Mouse (Mus musculus): ENCODE data around the gene Gpsm1. TPM values are rescaled to one million over a fixed set of nuclear protein-coding genes. Genes with fewer than 3 reads are reported as not detected.

The Gpsm1 gene
- polyA plus RNA-seq, 1 experiment from 2014 or later: 78.0 TPM

DNA sequence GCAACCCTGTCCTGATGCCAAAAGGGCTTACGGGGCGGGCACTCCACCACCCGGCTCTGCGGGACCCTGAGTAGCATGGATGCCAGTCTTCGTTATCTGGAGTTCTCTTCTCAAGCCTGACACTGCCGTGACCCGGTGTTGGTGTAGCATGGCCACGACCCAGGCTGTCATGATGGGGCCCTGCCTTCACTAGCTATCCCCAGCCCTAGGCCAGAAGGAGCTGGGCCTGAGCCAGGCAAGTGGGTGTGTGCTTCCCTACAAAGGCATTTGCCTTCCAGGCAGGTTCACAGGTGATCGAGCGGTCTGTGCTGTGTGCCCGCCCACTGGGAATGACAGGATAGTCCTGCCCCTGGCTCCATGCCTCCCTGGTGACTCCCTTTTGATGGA, 603 bp downstream of the Gpsm1 start:
- H3K4me3 ChIP-seq: peak overlapping the region; percentile 91
- peaks cover 41% of the 10 kb centered on the region for H3K36me3 ChIP-seq (replicated peaks)
- H3K27ac ChIP-seq: peak overlapping the region; percentile 98
- no peaks in the 10 kb centered on the region for H3K9me3 ChIP-seq
- peaks cover 74% of the 10 kb centered on the region for H3K4me1 ChIP-seq
- no peak for DNase-seq (ENCODE audit: extremely low spot score, low spot score)
- WGBS: 2% methylated on average over 11 of the region's 11 CpGs
- no peaks in the 10 kb centered on the region for H3K27me3 ChIP-seq (ENCODE audit: poor library complexity, severe bottlenecking)

DNA sequence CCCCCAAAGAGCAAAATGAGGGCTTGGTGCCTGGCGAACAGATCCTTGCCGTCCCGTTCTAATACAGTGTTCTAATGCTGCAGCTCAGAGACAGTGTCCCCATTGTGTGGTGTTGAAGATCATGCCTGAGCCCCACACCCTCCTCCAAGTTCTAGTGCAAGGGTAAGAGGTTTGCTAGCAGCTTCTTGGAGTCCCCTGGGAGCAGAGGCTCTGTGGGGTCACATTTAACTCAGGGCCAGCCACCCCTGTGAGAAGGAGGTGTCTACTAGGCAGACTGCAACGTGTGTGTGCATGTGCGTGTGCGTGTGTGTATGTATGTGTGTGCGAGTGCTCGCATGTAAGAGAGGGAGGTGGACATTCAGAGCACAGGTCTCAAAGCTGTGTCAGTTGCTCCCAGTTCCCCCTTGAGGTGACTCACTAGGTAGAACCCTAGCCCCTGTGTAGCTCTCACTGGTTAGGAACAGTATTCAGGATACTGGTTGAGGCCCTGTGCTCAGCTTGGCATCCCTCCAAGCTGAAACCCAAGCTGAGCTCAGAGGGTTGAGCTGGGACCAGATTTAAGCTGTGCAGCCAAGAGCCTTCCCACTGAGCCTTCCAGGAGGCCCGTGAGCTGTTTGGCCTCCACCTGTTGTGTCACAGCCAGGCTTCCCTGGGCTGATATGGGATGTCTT, 1.4 kb downstream of the Gpsm1 start:
- Histone ChIP-seq H3K4me3 (peak overlapping the region; percentile 91), H3K9me3 (no peaks in the 10 kb centered on the region), H3K27me3 (ENCODE audit: poor library complexity, severe bottlenecking) (no peaks in the 10 kb centered on the region), H3K4me1 (peaks cover 71% of the 10 kb centered on the region), H3K36me3 (replicated peaks) (peaks cover 48% of the 10 kb centered on the region), H3K27ac (peak overlapping the region; percentile 98)
- DNase-seq (ENCODE audit: extremely low spot score, low spot score): no peak
- 83% methylated on average over 9 of the region's 9 CpGs for WGBS

DNA sequence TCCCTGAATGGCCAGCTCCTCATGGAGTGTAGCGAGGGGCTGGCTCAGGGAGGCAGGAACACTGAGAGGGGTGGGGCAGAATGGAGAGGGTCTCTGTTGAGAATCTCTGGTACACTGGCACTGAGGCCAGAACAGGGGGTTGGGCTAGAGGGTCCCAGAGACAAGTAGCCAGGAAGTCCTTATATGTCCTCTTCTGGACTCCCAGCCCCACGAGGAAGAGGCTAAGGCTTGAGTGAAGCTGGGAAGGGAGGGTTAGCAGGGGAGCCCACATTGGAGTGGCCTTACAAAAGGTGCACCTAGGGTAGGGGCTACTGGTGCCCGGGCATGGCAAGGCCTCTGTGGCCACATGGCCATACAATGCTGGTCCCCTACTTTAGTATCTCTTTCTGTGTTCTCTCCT, 2.1 kb downstream of the Gpsm1 start:
- Histone ChIP-seq H3K27me3 (ENCODE audit: poor library complexity, severe bottlenecking) (no peaks in the 10 kb centered on the region), H3K27ac (0 out of 2 replicates have a peak overlapping the region, but pooled peaks have one; percentile 98), H3K36me3 (replicated peaks) (peaks cover 55% of the 10 kb centered on the region), H3K9me3 (no peaks in the 10 kb centered on the region), H3K4me3 (peak overlapping the region; percentile 91), H3K4me1 (peaks cover 69% of the 10 kb centered on the region)
- 78% methylated on average over 3 of the region's 3 CpGs for WGBS
- DNase-seq (ENCODE audit: extremely low spot score, low spot score): no peak

DNA sequence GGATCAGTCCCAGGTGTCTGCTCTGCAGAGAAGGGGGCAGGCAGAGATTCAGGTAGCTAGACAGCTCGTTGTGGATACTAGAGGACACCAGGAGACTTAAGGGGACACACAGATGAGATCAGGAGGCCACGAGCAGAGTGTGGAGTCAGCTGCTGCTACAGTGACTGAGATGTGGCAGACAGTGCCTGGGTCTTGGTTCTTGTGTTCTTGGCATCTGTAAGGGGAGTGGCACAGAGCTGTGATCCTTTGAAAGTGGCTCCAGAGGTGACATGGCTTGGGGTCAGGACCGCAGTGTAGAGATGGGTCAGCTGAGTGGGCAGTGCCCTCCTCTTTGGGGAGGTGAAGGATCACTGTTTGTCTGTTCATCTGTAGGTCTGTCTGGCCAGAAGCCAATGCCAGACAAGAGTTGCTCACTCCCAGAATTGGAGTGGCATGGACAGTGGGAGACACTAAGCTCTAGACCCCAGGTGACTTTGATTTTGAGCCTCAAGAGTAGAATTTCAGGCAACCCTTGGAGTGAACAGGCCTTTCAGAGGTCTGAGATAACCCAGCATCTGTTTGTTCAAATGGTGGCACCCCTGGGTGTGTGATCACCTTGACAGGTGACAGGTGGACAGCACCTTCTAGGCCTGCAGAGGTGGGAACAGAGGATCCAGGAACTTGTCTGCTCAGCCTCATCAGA, 2.8 kb downstream of the Gpsm1 start:
- H3K4me1 ChIP-seq: peaks cover 63% of the 10 kb centered on the region
- no peaks in the 10 kb centered on the region for H3K9me3 ChIP-seq
- 93% methylated on average over 3 of the region's 3 CpGs for WGBS
- DNase-seq (ENCODE audit: extremely low spot score, low spot score): no peak
- peaks cover 63% of the 10 kb centered on the region for H3K36me3 ChIP-seq (replicated peaks)
- H3K27me3 ChIP-seq (ENCODE audit: poor library complexity, severe bottlenecking): no peaks in the 10 kb centered on the region
- no peak overlapping the region for H3K27ac ChIP-seq
- H3K4me3 ChIP-seq: peak overlapping the region; percentile 91; the same call in 1 of the 2 replicates

DNA sequence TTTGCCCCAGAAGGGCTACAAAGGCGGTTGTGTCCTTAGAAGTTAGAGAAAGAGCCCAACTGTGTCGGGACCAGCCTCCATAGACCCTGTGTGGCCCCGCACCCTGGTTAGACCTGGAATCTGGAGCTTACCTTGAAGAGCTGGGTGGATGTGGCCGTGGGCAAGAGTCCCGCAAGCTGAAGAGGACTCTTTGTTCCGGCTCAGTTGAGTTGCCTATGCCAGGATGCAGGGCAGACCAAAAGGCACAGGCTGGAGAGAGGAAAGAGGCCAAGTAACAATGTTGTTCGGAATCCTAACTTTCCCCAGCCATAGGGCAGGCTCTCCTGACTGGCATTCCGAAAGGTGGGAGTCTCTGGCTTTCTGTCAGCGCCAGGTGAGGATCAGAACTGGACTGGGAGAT, 3.8 kb downstream of the Gpsm1 start:
- peaks cover 72% of the 10 kb centered on the region for H3K36me3 ChIP-seq (replicated peaks)
- no peak overlapping the region for H3K4me3 ChIP-seq
- no peaks in the 10 kb centered on the region for H3K9me3 ChIP-seq
- no peak for DNase-seq (ENCODE audit: extremely low spot score, low spot score)
- peaks cover 61% of the 10 kb centered on the region for H3K4me1 ChIP-seq
- 91% methylated on average over 9 of the region's 9 CpGs for WGBS
- 0 out of 2 replicates have a peak overlapping the region, but pooled peaks have one; percentile 51 for H3K27ac ChIP-seq
- no peaks in the 10 kb centered on the region for H3K27me3 ChIP-seq (ENCODE audit: poor library complexity, severe bottlenecking)

DNA sequence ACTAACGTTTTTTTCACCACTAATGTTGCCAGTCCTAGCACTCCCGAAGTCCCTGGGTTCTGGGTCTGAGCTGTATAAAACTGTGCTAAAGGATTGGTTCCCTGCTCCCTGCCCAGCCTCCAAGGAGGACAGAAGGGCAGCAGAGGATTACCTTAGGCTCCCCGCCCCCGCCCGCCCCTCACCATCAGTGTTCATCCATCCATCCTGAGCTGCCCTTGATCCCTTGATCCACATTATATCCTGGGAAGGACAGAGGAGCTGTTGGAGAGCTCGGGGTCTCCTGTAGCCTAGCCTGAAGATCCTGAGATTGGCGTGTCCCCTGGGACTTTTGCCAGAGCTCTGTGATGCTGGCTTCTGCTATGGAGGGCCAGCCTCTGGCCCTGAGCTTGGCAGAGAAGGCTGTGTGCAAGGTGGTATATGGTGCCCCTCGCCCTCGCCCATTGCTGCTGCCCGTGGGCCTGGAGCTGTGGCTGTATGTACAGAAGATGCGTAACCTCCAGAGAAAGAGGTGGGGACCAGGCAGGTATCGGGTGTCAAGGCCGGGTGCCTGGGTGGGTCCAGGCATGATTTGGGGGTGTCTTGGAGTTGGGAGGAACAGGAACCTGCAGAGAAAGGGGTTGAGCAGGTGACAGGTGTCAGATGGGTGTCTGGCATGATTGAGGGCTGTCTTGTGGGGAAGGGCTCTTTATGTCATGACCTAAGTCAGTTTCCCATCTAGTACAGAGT, 4.4 kb downstream of the Gpsm1 start:
- peaks cover 55% of the 10 kb centered on the region for H3K4me1 ChIP-seq

DNA sequence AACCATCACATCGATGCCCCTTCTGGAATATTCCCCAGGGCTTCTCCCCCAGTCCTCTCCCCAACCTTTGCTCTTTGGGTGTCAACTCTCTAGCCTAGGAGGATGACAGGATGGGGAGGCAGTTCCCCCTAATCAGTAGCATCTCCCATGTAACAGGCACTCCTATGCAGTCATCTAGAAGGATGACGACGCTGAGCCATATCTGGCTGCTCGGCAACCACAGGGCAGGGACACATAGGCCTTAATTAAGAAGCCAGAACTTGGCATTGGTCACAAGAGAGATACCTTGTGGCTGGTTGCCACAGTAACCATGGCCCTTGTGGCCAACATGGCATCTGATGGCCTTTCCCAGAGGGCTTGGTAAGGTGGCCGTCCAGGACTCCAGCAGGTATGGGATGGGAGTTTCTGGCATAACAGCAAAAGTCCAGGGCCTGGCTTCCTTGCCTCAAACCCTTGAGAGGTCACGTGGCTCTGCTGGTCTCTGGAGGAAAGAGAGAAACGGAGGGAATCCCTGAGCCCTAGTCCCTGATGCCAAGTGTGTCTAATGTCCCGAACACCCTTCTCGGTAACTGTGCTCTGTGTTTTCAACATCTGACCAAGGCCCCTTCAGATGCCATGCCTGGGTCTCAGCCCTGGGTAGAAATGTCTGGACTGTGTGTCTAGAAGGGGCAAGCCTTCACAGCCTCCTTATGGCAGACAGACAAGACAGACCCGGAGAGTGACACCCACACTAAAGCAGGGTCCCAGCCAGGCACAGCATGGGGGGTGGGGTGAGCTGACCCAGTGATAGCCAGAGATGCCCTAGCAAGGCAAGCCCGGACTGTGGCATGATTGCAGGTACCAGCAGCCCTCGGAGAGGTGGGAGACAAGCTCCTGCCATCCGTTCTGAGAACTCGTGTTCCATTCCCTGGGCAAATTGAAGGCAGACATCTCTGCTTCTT, 5.2 kb downstream of the Gpsm1 start:
- Histone ChIP-seq H3K4me1 (peaks cover 48% of the 10 kb centered on the region), H3K27ac (no peak overlapping the region), H3K36me3 (replicated peaks) (peaks cover 86% of the 10 kb centered on the region), H3K9me3 (no peaks in the 10 kb centered on the region), H3K4me3 (no peak overlapping the region), H3K27me3 (ENCODE audit: poor library complexity, severe bottlenecking) (no peaks in the 10 kb centered on the region)
- 93% methylated on average over 14 of the region's 14 CpGs for whole genome bisulfite sequencing
- DNase-seq (ENCODE audit: extremely low spot score, low spot score): no peak

More for the DNA sequence above, 4.4 kb downstream of the Gpsm1 start:
- Histone ChIP-seq H3K36me3 (replicated peaks) (peaks cover 78% of the 10 kb centered on the region), H3K4me3 (no peak overlapping the region), H3K27ac (no peak overlapping the region), H3K27me3 (ENCODE audit: poor library complexity, severe bottlenecking) (no peaks in the 10 kb centered on the region), H3K9me3 (no peaks in the 10 kb centered on the region)
- WGBS: 90% methylated on average over 13 of the region's 13 CpGs
- DNase-seq (ENCODE audit: extremely low spot score, low spot score): no peak

DNA sequence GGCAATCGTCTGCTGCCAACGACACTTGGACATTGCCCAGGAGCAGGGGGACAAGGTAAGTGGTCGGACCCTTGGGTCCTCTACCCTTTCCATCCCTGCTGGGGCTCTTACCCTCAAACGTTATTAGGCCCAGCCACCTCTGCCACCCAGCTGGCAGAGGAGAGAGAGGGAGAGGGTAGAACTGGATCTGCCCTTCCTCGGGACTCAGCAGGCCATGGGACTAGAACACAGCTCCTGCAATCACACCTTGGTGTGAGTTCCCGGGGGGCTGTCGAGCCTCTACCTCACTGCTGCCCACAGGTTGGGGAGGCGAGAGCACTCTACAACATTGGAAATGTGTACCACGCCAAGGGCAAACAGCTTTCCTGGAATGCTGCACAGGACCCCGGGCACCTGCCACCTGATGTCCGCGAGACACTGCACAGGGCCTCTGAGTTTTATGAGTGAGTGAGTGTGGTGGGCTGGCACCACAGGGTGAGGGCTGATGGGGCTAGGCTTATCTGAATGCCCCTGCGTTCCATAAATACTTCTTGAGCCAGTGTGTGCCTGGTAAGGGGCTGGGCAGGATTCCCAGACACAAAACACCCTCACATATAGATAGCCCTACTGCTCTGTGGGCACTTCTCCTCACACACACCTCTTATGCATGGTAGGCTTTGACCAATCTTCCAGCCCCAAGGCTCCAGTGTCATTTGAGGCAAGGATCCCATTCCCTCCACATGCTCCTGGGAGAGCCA, 8.4 kb downstream of the Gpsm1 start:
- Histone ChIP-seq H3K9me3 (no peaks in the 10 kb centered on the region), H3K36me3 (replicated peaks) (peaks cover 96% of the 10 kb centered on the region), H3K27me3 (ENCODE audit: poor library complexity, severe bottlenecking) (no peaks in the 10 kb centered on the region), H3K4me3 (no peak overlapping the region), H3K4me1 (peaks cover 15% of the 10 kb centered on the region), H3K27ac (no peak overlapping the region)
- no peak for DNase-seq (ENCODE audit: extremely low spot score, low spot score)
- WGBS: 95% methylated on average over 13 of the region's 13 CpGs

DNA sequence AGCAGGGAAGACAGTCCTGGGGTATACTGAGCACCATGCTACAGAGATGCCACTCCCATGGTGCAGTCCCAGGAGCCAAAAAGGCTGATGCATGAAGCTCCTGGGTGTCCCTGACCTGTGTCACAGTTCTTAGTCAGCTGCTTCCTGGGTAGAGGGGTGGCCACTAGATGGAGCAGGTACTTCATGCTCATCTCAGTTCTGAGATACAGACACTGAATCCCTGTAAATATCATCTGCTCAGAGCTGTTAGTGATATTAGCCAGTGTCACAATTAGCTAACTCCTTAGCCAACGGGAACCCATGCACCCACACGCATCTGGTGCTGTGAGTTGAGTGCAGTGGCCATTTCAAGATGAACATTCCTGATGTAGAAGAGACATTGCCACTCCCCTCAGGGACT, 9.6 kb downstream of the Gpsm1 start:
- 94% methylated on average over 2 of the region's 2 CpGs for WGBS
- Histone ChIP-seq H3K4me1 (peaks cover 9% of the 10 kb centered on the region), H3K9me3 (no peaks in the 10 kb centered on the region), H3K27me3 (ENCODE audit: poor library complexity, severe bottlenecking) (no peaks in the 10 kb centered on the region), H3K27ac (no peak overlapping the region), H3K36me3 (replicated peaks) (peaks cover 96% of the 10 kb centered on the region), H3K4me3 (no peak overlapping the region)
- no peak for DNase-seq (ENCODE audit: extremely low spot score, low spot score)

DNA sequence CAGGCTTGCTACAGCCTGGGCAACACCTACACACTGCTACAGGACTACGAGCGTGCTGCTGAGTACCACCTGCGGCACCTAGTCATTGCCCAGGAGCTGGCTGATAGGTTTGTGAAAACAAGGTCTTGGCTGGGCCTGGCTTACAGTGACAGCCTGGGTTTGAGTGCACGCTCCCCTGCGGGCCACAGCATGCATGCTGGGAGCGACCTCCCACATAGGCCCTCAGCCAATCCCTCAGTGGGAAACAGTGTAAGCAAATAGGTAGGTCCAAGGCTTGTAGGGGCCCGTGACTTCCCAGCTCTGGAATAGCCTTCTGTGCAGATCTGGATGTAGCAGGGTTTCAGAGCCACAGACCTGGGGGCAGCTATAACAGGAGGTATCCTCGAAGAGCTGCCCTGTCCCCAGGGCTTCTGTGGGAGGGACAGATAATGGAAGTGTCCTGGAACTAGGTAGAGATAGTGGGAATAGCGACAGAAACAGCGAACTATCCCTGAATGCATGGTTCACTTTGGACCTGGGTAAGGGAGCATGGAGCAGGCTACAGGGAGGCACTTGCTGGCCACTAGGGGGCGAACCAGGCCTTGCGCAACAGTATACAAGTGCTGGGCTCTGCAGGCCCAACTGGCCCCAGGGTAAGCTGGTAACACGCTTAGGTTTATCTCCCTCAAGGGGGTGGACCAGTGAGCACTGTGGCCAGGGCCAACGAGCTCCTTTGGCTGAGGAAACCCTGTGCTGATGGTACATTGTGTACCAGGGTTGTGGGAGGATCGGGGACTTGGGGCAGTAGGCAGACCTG, 10.3 kb downstream of the Gpsm1 start:
- WGBS: 69% methylated on average over 15 of the region's 15 CpGs
- Histone ChIP-seq H3K4me3 (no peak overlapping the region), H3K36me3 (replicated peaks) (peaks cover 96% of the 10 kb centered on the region), H3K27ac (no peak overlapping the region), H3K9me3 (no peaks in the 10 kb centered on the region), H3K4me1 (0 out of 2 replicates have a peak, but pooled peaks cover 2% of the 10 kb centered on the region), H3K27me3 (ENCODE audit: poor library complexity, severe bottlenecking) (no peaks in the 10 kb centered on the region)
- DNase-seq (ENCODE audit: extremely low spot score, low spot score): peak; percentile 61

DNA sequence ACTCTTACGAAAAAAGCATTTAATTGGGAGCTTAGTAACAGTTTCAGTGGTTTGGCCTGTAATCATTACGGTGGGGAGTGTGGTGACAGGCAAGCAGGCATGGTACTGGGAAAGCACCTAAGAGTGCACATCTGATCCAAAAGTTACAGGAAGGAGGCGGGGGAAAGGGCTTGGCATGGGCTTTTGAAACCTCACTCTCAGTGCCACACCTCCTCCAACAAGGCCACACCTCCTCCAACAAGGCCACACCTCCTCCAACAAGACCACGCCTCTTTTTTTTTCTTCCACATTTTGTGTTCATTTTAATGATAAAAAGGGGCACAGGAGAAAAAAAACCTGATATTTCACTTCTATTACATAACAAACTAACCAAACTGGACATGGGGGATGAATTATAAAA, 12.5 kb downstream of the Gpsm1 start:
- Histone ChIP-seq H3K27me3 (ENCODE audit: poor library complexity, severe bottlenecking) (no peaks in the 10 kb centered on the region), H3K27ac (no peak overlapping the region), H3K9me3 (no peaks in the 10 kb centered on the region), H3K36me3 (replicated peaks) (peaks cover 96% of the 10 kb centered on the region), H3K4me3 (no peak overlapping the region), H3K4me1 (0 out of 2 replicates have a peak, but pooled peaks cover 2% of the 10 kb centered on the region)
- DNase-seq (ENCODE audit: extremely low spot score, low spot score): no peak
- WGBS: 94% methylated on average over 4 of the region's 4 CpGs
